Mouse (Mus musculus): ENCODE measurements around the gene Fam184a. TPM values are rescaled to one million over a fixed set of nuclear protein-coding genes. Genes with fewer than 3 reads are reported as not detected.
A peak's percentile ranks its signal among the peaks of the same experiment; 100 is the strongest.

Gene Fam184a
- 14.8 and 15.3 TPM in 2 replicates for polyA plus RNA-seq (2015; fragmentation: Nextera tagmentation; extraction: Ambion mirVana)

DNA sequence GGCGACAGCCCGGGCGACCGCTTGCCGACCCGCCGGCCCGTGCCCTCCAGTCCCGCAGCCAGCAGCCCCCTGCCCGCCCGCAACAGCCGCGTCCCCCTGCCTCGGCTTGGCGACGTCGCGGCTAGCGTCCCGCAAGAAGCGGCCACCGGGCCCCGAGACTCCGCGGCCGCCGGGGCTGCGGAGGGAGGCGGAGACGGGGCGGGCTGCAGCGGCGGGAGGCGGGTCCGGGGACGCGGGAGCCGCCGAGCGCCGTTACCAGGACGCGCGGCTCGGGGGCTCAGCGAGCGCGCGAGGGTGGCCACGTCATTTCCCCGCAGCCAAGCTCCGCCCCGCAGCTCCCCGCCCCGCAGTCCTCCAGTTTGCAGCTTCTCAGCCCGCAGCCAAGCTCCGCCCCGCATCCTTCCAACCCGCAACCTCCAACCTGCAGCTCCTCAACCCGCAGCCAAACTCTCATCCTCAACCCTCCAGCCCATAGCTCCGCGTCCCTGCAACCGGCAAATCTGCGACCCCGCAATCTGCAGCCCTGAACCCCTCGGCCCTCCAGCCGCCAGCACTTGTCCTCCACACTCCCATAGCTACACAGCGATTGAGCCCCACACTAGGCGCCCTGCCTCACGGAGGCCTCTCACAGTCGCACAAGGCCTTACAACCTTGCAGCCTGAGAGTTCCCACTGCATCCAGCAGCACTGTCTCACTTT, at the start of gene Fam184a:
Gene Fam184a (minus strand): TSS at position 169 of the 698 bp plus-strand sequence.
- ATAC-seq (replicated peaks) = peak; percentile 98
- H3K9ac ChIP-seq = peak within 1 kb of the TSS; percentile 63
- H3K27me3 ChIP-seq (replicated peaks) = no peaks in the 10 kb centered on the region
- H3K4me1 ChIP-seq = peaks cover 22% of the 10 kb centered on the region
- WGBS = under 1% methylated on average over 69 of the region's 71 CpGs
- H3K4me3 ChIP-seq = peak within 1 kb of the TSS; percentile 67
- no peaks in the 10 kb centered on the region for H3K36me3 ChIP-seq (replicated peaks)
- no peaks in the 10 kb centered on the region for H3K9me3 ChIP-seq
- H3K27ac ChIP-seq = peak within 1 kb of the TSS; percentile 81
- H3K4me2 ChIP-seq = peak within 1 kb of the TSS; percentile 83

GRCm38 (mm10) chr10:53796258-53796581, 45.3 kb upstream of the Fam184a start:
- Histone ChIP-seq H3K36me3 (replicated peaks) (no peaks in the 10 kb centered on the region), H3K4me3 (no peak overlapping the region), H3K27me3 (replicated peaks) (no peaks in the 10 kb centered on the region), H3K9me3 (no peaks in the 10 kb centered on the region), H3K27ac (no peak overlapping the region), H3K9ac (no peak overlapping the region), H3K4me1 (no peaks in the 10 kb centered on the region), H3K4me2 (no peak overlapping the region)
- ATAC-seq (replicated peaks) = peak; percentile 69; the same call in 1 of the 2 replicates
- 94% methylated on average over 1 of the region's 1 CpGs for WGBS

DNA sequence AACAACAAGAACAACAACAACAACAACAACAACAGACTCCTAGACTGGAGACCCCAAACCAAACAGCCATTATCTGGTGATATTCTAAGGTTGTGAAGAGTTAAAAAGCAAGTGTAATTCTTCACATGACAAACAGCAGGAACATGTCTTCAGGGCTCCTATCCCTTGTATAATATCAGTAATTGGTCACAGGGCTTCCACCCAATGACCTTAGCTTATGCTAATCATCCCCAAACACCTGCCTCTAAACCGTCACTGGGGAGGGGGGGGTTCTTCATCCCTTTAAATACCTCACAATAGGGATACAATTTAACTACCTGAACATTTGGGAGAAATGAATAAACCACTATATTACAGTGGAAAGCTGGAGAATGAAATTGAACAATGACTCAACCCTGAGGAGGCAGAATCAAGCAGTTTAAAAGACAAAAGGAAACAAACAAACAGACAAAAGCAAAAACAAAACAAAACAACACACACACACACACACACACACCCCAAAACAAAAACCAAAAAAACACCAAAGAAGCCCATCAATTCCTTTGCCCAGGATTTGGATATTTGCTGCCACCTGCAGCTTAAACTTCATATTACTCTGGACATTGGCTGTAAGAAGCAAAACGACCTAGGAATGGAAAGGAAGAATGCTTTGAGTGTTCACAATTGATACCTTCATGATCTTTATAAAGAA, 44.8 kb upstream of the Fam184a start:
- no peaks in the 10 kb centered on the region for H3K4me1 ChIP-seq
- no peaks in the 10 kb centered on the region for H3K9me3 ChIP-seq
- no peak overlapping the region for H3K27ac ChIP-seq
- H3K4me2 ChIP-seq = no peak overlapping the region
- H3K36me3 ChIP-seq (replicated peaks) = no peaks in the 10 kb centered on the region
- H3K4me3 ChIP-seq = no peak overlapping the region
- no peaks in the 10 kb centered on the region for H3K27me3 ChIP-seq (replicated peaks)
- WGBS = 6% methylated on average over 2 of the region's 2 CpGs
- H3K9ac ChIP-seq = no peak overlapping the region
- ATAC-seq (replicated peaks) = peak; percentile 73; the same call in 1 of the 2 replicates

- no peaks in the 10 kb centered on the region for H3K4me1 ChIP-seq
- H3K9me3 ChIP-seq = no peaks in the 10 kb centered on the region
- no peak overlapping the region for H3K4me3 ChIP-seq
- no peak overlapping the region for H3K4me2 ChIP-seq
- no peak for ATAC-seq (replicated peaks)
- H3K27me3 ChIP-seq (replicated peaks) = no peaks in the 10 kb centered on the region
- 89% methylated on average over 2 of the region's 2 CpGs for WGBS
- no peaks in the 10 kb centered on the region for H3K36me3 ChIP-seq (replicated peaks)
- no peak overlapping the region for H3K27ac ChIP-seq
- no peak overlapping the region for H3K9ac ChIP-seq
Observed at GRCm38 (mm10) chr10:53791281-53791680, 40.4 kb upstream of the Fam184a start.

DNA sequence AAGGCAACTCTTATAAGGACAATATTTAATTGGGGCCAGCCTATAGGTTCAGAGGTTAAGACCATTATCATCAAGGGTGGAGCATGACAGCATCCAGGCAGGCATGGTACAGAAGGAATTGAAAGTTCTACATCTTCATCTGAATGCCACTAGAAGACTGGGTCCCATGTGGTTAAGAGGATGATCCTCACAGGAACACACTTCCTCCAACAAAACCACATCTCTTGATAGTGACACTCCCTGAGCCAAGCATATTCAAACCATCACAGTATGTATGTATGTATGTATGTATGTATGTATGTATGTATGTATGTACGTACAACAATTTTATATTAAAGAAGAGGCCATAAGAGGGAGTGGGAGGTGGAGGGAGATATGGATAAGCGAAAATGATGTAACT, 25.7 kb upstream of the Fam184a start:
- no peaks in the 10 kb centered on the region for H3K27me3 ChIP-seq (replicated peaks)
- H3K27ac ChIP-seq = no peak overlapping the region
- H3K4me3 ChIP-seq = no peak overlapping the region
- no peak overlapping the region for H3K4me2 ChIP-seq
- no peak overlapping the region for H3K9ac ChIP-seq
- no peaks in the 10 kb centered on the region for H3K4me1 ChIP-seq
- 93% methylated on average over 2 of the region's 2 CpGs for WGBS
- H3K36me3 ChIP-seq (replicated peaks) = no peaks in the 10 kb centered on the region
- H3K9me3 ChIP-seq = no peaks in the 10 kb centered on the region
- ATAC-seq (replicated peaks) = no peak

DNA sequence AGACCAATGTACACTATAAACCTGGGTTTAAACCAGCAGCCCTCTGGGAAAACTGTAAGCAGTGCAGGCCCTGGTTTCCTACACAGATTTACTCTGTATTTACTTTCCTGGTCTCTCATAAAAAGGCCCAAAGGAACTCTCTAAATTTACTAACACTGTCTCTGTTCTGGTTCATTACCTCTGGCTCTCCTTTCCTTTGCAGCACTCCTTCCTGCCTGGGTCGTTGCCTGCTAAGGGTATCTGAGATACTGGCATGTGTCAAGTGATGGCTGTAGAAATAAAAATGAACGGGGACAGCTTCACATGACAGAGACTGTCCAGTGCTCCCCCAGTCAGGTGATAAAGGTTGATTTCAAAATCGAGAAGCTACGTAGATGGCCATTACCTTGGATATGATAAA, 21.8 kb upstream of the Fam184a start:
- H3K27me3 ChIP-seq (replicated peaks) = no peaks in the 10 kb centered on the region
- WGBS = 84% methylated on average over 4 of the region's 4 CpGs
- H3K36me3 ChIP-seq (replicated peaks) = no peaks in the 10 kb centered on the region
- H3K4me1 ChIP-seq = no peaks in the 10 kb centered on the region
- H3K4me2 ChIP-seq = no peak overlapping the region
- ATAC-seq (replicated peaks) = no peak
- H3K9ac ChIP-seq = no peak overlapping the region
- no peak overlapping the region for H3K27ac ChIP-seq
- H3K4me3 ChIP-seq = no peak overlapping the region
- H3K9me3 ChIP-seq = no peaks in the 10 kb centered on the region

- ATAC-seq (replicated peaks) = no peak
- H3K9me3 ChIP-seq = no peaks in the 10 kb centered on the region
- no peak overlapping the region for H3K27ac ChIP-seq
- no peaks in the 10 kb centered on the region for H3K36me3 ChIP-seq (replicated peaks)
- H3K4me1 ChIP-seq = no peaks in the 10 kb centered on the region
- 76% methylated on average over 2 of the region's 2 CpGs for WGBS
- no peak overlapping the region for H3K4me3 ChIP-seq
- H3K4me2 ChIP-seq = no peak overlapping the region
- H3K27me3 ChIP-seq (replicated peaks) = no peaks in the 10 kb centered on the region
- H3K9ac ChIP-seq = no peak overlapping the region
Observed at GRCm38 (mm10) chr10:53771480-53771879, 20.6 kb upstream of the Fam184a start.

- no peak overlapping the region for H3K9ac ChIP-seq
- WGBS = 61% methylated on average over 3 of the region's 3 CpGs
Observed at GRCm38 (mm10) chr10:53768745-53769144, 17.8 kb upstream of the Fam184a start.

DNA sequence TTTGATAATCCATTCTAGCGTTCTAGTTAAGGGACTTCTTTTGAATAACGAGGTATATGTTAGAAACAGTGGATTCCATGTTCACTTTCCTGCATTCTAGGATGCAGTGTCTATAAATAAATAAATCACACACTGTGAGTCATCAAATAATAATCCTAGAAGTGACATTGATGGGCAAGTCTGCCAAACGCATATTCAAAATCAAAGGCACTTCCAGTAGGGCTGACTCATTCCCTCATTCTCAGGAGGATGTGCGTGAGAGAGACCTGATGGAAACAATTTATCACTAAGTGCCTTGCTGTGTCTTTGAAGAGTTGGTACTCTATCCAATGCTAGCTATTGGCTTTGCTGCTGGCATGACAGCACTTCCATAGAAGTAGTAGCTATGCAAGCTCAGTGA, 14.5 kb upstream of the Fam184a start:
- Histone ChIP-seq H3K36me3 (replicated peaks) (no peaks in the 10 kb centered on the region), H3K4me1 (no peaks in the 10 kb centered on the region), H3K9ac (no peak overlapping the region), H3K27ac (no peak overlapping the region), H3K27me3 (replicated peaks) (no peaks in the 10 kb centered on the region), H3K4me2 (no peak overlapping the region), H3K4me3 (no peak overlapping the region), H3K9me3 (no peaks in the 10 kb centered on the region)
- no peak for ATAC-seq (replicated peaks)
- 82% methylated on average over 4 of the region's 4 CpGs for WGBS

More at GRCm38 (mm10) chr10:53768745-53769144, 17.8 kb upstream of the Fam184a start:
- Histone ChIP-seq H3K9me3 (no peaks in the 10 kb centered on the region), H3K36me3 (replicated peaks) (no peaks in the 10 kb centered on the region), H3K4me3 (no peak overlapping the region), H3K4me2 (no peak overlapping the region), H3K4me1 (no peaks in the 10 kb centered on the region), H3K27ac (no peak overlapping the region), H3K27me3 (replicated peaks) (no peaks in the 10 kb centered on the region)
- no peak for ATAC-seq (replicated peaks)

DNA sequence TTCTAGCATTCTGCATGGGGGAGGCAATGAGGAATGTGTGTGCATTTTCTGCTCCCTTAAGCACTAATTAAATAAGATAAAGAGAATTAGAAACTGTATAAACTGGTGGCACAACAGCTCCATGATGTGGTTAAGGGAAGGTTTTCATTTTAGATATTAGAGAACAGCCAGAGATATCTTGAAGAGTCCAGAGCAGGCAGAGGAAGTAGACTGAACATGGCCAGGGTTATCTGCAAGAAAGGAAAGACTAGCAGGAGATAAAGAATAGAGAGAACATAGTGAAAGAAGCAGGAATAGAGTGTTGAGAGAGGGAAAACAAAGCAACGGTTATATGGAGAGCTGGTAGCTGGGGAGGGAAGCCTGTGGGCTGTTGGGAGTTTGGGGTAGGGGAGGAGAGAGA, 1.8 kb upstream of the Fam184a start:
- Histone ChIP-seq H3K9ac (no peak overlapping the region), H3K4me2 (no peak overlapping the region), H3K27ac (no peak overlapping the region), H3K9me3 (no peaks in the 10 kb centered on the region), H3K4me3 (no peak overlapping the region), H3K27me3 (replicated peaks) (no peaks in the 10 kb centered on the region), H3K4me1 (peaks cover 22% of the 10 kb centered on the region), H3K36me3 (replicated peaks) (no peaks in the 10 kb centered on the region)
- ATAC-seq (replicated peaks) = no peak
- WGBS = 86% methylated on average over 1 of the region's 1 CpGs

DNA sequence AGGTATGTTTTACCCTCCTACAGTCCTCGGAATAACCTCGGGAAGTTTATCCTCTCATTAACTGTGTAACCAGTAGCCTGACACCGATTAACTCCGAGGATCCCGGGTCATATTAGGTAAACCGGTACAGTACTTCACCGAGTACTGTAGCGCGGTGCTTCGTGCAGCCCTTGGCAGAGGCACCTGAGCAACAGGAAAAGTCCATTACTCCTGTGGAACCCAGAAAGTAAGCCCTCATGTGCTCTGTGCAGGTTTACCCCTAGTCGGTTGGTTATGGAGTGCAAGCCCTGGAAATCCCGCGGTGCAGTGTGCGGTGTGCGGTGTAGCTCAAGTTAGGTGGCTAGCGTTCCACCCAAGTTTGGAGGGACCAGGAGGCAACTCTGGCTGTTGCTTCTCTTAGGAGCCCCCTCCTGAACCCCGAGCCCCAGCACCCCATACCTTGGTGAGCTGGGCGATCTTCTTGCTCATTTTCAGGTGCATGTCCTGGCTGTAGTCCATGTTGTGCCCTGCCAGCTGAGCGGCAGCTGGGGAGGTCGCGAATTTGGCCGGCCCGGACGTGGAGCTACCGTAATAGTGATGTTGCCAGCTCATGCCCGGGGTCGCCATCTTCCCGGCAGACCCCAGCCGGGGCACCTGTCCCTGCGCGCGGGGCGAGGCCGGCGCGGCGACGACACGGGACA, 508 bp downstream of the Fam184a start:
- H3K4me1 ChIP-seq = peaks cover 22% of the 10 kb centered on the region
- WGBS = 6% methylated on average over 39 of the region's 39 CpGs
- H3K9ac ChIP-seq = peak overlapping the region; percentile 63
- no peaks in the 10 kb centered on the region for H3K27me3 ChIP-seq (replicated peaks)
- H3K9me3 ChIP-seq = no peaks in the 10 kb centered on the region
- peak overlapping the region; percentile 83 for H3K4me2 ChIP-seq
- peak overlapping the region; percentile 81 for H3K27ac ChIP-seq
- H3K4me3 ChIP-seq = peak overlapping the region; percentile 67
- no peaks in the 10 kb centered on the region for H3K36me3 ChIP-seq (replicated peaks)
- peak; percentile 57 for ATAC-seq (replicated peaks)

DNA sequence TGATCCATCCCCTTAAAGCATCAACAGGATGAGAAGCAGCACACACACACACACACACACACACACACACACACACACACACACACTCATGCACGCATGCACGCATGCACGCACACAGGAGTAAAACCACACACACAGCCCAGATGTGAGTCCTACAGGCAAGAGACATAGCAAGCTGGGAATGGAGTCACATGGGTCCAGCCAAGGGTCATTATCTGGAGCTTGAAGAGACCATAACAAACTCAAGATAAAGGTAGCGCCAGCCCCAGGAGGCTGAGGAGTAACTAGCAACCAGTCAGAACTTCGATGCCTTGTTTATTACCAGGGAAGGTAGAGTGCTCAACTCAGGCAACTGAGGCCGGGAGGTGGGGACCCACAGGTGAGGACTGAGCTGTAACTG, 4.9 kb downstream of the Fam184a start:
- no peak overlapping the region for H3K4me3 ChIP-seq
- 92% methylated on average over 6 of the region's 6 CpGs for WGBS

More for the DNA sequence above, 4.9 kb downstream of the Fam184a start:
- Histone ChIP-seq H3K4me1 (peaks cover 17% of the 10 kb centered on the region), H3K27ac (no peak overlapping the region), H3K9ac (no peak overlapping the region), H3K9me3 (no peaks in the 10 kb centered on the region), H3K27me3 (replicated peaks) (no peaks in the 10 kb centered on the region), H3K36me3 (replicated peaks) (no peaks in the 10 kb centered on the region), H3K4me2 (no peak overlapping the region)
- no peak for ATAC-seq (replicated peaks)
